Mouse (Mus musculus): ENCODE data around the gene Bend3.
A peak's percentile ranks its signal among the peaks of the same experiment; 100 is the strongest.

Gene Bend3

GRCm38 (mm10) chr10:43534382-43534781, 55.8 kb downstream of the Bend3 start:
- no peak for DNase-seq

DNA sequence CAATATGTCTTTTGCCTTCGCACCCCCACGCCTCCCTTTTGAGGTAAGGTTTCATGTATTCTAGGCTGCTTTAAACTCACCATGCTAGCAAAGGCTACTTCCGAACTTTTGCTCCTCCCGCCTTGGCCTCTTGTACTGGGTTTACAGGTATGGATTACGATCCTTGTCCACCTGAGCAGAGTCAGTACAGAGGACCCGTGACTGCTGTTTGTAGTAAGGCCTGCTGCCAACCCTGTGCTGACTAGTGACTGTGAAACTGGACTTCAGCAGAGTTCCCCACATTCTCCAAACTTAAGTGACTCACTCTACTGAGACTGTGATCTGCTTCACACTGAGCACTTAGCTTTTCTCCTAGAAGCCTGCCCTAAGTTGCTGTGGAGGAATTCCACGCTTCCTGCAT, 59.0 kb downstream of the Bend3 start:
- no peak for DNase-seq

DNA sequence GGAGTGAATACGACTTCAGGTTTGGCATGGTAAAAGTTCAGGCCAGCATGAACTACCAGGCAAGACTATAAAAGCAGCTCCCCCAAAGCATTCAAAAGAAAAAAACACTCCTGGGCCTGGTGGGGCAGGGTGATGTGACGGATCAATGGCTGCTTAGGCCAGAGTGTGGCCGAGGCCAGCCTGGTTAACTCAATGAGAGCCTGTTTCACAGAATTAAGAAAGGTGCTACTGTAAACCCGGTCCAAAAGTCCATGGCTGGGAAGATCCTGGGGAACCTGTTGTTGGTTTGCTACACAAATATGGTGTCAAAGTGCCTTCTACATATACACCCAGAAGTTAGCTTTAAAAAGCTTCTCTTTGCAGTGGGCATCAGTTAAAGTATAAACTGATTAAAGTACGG, 60.2 kb downstream of the Bend3 start:
- DNase-seq = no peak

GRCm38 (mm10) chr10:43539746-43540310, 61.2 kb downstream of the Bend3 start:
- no peak for DNase-seq

DNA sequence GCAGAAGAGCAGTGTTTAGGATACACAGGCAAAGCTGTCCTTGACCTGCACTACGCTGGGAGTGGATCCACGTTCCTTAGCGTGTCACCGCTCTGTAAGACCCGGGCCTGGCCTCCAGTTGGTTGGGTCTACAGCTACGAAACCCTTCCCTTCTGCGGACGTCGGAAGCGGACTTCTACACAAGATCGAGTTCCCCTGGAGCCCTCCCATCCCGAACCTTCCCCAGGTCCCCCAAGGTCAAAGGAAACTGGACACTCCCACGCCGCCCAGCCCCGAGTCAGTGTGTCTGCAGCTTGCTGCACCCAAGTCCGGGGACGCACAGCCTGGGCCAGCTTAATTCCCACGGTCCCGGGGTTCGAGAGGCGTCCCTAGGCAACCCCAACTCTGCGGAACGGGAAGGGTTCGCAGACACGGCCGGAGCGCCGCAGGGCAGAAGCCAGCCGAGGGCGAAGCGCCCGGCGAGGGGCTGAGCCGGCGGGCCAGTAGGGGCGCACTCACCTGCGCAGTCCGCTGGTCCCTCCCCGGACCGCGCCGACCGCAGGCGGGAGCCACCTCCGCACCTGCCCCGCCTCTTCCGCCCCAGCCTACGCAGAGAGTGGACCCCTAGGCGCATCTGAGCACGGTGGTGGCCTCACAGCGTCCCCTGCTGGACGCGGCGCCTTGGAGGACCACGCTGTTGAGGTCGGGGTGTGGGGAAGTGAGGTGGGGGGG, 62.0 kb downstream of the Bend3 start, which contains the start of gene 1700021F05Rik:
TSS of gene 1700021F05Rik (minus strand) at position 553 of the 711 bp plus-strand sequence.
- DNase-seq = peak; percentile 93

- DNase-seq = no peak
Observed at GRCm38 (mm10) chr10:43541153-43541544, 62.5 kb downstream of the Bend3 start.

- DNase-seq = no peak
Observed at GRCm38 (mm10) chr10:43549411-43549810, 70.8 kb downstream of the Bend3 start.

- no peak for DNase-seq
Observed at GRCm38 (mm10) chr10:43550923-43551322, 72.3 kb downstream of the Bend3 start.

- DNase-seq = no peak
Observed at GRCm38 (mm10) chr10:43551388-43551787, 72.8 kb downstream of the Bend3 start.

DNA sequence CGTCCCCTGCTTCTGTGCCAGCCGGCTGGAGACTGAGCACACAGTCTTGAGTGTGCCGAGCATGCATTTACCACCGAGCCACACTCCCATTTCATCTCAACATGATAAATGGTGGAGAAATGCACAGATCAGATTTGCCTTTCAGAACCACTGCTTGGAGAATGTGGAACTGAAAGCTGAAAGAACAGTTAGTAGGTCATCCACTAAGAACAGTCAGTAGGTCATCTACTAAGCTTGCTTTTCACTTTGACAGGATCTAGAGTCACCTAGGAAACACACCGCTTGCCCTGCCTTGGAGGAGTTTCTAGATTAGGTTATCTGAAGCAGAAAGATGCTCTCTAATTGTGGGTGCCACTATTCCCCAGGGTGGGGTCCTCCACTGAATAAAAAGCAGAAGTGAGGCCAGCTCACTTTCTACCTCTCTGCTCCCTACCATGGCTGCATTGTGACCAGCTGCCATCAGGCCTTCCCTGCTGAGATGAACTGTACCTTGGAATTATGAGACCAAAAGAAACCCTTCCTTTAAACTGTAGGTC, 79.1 kb downstream of the Bend3 start:
- no peak for DNase-seq

- no peak for DNase-seq
Observed at GRCm38 (mm10) chr10:43559313-43559712, 80.7 kb downstream of the Bend3 start.

DNA sequence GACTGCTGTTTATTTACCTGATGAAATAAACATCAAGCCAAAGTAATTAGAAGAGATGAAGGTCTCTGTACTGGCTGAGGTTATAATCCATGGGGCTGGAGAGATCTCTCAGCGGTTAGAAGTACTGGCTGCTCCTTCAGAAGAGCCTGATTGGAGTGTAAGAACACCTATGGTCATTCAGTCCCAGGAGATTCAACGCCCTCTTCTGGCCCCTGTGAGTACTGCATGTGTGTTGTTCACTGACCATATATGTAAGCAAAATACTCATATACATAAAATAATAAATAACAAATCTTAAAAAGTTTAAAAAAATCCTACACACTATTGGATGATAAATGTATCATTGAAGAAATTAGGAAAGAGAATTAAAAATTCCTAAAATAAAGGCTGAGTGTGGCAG, 82.1 kb downstream of the Bend3 start:
- DNase-seq = no peak

- no peak for DNase-seq
Observed at GRCm38 (mm10) chr10:43561311-43561710, 82.7 kb downstream of the Bend3 start.
